Mouse (Mus musculus): ENCODE measurements around the gene Fbxo31.

Fbxo31 gene

DNA sequence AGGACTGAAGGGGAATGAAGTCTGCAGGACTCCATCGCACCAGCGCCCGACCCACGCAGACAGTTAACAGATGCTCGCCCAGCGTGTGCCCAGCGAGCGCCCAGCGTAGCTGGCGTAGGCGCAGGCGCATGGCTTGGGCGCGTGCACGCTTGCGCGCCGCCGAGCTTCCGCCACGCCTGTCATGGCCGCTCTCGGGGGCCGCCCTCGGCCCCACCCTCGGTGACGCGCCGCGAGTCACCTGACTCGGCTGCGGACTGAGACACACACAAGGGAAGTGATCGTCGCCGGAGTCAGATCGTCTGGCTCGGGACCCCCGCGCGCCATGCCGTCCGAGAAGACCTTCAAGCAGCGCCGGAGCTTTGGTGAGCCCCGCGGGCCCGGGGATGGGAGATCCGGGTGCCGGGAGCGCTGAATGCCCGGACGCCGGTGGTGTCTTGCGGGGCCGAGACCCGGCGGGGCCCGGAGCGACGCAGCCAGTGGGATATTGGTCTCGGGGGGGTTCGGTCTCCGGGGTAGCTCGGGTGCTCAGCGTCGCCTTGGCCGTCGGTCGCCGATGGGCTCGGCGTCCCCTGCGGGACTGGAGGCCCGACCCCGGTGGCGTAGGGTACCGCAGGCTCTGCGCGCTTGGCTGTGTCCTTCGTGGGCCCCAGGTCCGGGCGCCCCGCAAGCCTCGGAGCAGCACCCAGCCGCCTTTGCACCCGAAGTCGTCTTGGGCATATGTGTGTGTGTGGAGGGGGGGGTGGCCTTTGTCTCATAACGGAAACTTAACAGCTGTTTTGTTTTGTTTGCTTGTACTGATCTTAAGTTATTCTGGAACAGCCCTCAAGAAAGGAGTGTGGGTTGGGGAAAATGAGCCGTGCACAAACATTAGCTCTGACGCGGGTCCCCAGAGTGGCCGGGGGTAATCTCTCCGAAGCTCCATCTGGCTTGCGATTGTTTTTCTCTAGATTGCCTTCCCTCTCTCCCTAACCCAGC, 11.9 kb upstream of the Fbxo31 start, which contains the start of gene Map1lc3b:
Gene Map1lc3b, plus strand, starts transcription at position 159 of the 975 bp plus-strand sequence.
- ATAC-seq (ENCODE audit: insufficient number of reproducible peaks, low FRiP score, low TSS enrichment), result peak; percentile 67

DNA sequence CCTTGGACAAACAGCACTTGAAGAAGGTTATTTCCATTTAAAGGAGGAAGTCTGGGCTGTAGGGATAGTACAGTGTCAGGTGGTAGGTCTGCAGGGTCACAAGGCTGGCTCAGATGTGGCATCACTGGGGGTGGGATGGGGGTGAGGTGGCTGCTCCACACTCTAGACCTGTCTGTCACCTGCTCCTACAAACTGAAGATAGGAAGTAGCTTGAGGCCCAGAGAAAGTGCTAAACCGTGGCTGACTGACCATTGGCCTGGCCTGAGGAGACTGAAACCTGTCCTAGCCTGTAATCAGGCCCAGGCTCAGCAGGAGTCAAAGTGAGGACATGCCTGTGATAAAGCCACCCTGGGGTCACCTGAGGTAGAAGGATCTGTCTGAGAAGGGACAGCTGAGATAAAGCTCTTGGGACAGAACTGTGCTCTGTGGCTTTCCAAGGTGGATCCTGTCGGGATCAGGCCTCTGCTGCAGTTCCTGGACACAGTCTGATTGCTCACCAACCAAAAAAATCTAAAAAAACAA, 10.7 kb upstream of the Fbxo31 start:
- ATAC-seq (ENCODE audit: insufficient number of reproducible peaks, low FRiP score, low TSS enrichment), result no peak

DNA sequence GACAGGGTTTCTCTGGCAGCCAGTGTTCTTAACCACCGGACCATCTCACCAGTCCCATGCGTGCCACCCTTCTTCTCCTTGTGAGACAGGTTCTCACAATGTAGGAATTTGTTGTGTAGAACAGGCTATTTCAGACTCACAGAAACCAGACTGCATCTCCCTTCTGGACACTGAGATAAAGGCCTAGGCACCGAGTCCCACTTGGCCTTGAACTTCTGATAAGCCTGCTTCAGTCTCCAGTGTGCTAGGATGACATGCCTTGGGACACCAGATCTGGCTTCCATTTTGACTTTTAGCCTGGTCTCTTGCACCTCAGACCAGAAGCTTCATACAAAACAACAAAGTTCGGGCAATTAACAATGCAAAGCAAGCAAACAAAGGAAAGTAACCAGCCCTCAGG, 10.1 kb upstream of the Fbxo31 start:
- no peak for ATAC-seq (ENCODE audit: insufficient number of reproducible peaks, low FRiP score, low TSS enrichment)

DNA sequence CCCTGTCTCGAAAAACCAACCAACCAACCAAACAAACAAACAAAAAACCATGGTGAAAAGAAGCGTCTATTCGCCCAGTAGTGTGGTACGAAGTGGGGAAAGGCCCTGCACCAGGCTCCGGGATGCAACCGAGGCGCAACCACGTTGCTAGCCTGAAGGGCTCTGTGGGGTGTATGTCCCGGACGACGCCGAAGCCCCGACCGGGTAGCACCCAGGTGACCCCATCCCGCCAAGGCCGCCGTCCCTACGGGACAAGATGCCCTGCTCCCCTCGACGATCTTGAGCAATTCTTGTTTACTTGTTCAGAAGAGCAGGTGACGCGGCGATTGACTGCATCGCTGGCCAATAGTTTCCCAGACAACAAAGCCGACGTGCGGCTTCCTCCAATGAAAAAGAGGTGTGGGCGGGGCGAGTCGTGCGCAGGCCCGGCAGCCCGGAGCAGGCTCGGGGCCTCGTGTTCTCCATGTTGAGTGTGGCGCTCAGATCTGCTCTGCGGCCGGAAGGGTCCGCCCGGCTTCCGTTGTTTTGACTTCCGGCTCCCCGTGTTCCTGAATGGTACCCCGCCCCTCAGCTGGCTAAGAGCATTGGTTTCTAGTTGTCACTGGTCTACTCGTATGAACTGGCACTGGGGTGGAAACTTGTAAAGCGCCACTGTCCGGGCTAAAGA, 6.7 kb upstream of the Fbxo31 start:
- peak; percentile 94 for ATAC-seq (ENCODE audit: insufficient number of reproducible peaks, low FRiP score, low TSS enrichment)

DNA sequence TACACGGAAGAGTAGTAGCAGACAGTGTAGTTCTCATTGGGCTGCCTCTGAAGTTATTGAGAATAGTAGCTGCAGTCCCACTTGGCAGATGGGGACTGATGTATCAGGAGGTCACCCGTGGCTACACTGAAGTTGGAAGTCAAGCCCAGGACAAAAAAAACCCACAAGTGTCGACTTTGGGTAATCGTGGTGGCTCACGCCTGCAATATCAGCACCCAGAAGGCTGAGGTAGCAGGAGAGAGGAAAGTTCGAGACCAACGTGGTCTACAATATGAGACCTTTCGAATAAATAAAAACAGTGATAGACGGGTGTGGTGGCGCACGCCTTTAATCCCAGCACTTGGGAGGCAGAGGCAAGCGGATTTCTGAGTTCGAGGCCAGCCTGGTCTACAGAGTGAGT, 6.1 kb upstream of the Fbxo31 start:
- no peak for ATAC-seq (ENCODE audit: insufficient number of reproducible peaks, low FRiP score, low TSS enrichment)

DNA sequence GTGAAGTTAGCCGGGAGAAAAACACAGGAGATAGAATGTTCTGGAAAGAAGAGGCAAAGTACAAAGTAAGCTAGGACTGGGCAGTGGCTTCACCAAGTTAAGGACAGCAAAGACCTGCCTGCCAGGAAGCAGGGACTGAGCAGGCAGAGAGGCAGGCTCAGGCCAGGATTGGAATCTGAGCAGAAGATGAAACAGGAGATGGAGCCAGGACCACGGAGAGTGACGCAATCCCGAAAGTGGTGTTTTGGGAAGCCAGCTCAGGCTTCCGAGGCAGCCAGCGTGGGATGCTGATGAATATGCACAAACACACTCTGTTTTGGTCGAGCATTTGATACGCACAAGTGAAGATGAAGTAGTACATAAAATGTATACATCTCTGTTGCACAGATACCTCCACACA, 5.0 kb upstream of the Fbxo31 start:
- ATAC-seq (ENCODE audit: insufficient number of reproducible peaks, low FRiP score, low TSS enrichment), result no peak

DNA sequence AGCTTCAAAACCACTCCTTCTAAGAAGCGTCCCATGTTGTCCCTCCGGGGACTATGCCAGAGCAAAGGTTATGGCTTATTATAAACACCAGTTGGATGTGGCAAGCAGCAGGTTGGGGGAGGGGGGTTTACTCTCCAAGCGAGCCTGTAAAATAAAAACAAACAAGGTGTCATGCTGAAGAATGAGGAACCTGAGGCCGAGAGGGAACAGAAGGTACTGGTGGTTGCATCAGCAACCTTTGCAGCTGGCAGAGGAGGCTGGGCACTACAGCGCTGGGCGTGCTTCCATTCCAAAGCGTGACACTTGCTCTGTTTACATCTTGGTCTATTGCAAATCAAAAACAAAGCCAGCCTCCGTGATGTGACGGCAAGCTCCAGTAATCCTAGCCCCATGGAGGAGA, 1.9 kb upstream of the Fbxo31 start:
- ATAC-seq (ENCODE audit: insufficient number of reproducible peaks, low FRiP score, low TSS enrichment), result no peak

DNA sequence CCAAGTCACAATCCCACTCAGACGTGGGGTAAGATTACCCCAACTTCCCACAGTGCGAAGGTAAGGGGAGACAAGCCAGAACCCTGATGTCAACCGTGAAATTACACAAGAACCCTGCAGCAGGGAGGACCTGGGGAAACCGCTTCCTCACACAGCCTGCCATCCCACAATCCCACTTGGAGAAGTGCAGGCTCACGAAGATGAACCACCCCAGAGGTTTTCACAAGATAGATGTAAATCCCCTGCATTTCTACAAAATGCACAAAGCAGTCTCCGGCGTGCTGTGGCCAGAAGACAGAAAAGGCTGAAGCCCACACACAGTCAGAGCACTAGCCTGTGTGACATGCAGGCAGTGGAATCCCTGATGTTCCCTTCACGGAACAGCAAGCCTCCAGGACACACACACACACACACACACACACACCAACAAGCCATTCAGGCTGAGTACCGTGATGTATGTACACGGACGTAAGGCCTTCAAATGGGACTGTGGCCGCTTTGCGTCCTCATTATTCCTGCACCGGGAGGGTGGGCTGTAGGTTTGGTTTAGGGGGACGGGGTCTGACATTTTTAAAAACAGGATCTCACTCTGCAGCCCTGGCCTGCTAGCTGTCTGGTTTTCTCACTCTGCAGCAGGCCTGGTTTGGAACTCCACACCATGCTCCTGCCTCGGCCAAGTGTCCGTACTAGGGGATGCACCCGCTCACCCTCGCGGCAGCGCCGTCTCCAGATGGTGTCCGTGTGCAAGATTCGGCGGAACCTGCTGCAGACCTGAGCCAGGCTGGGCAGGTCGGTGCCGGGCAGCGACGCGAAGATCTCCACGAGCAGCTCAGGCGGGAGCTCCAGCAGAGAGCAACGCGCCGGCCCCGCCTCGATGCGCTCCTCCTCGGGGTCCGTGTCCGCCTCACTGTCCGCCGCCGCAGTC, 593 bp downstream of the Fbxo31 start:
- ATAC-seq (ENCODE audit: insufficient number of reproducible peaks, low FRiP score, low TSS enrichment), result peak; percentile 36; the same call in 1 of the 2 replicates

DNA sequence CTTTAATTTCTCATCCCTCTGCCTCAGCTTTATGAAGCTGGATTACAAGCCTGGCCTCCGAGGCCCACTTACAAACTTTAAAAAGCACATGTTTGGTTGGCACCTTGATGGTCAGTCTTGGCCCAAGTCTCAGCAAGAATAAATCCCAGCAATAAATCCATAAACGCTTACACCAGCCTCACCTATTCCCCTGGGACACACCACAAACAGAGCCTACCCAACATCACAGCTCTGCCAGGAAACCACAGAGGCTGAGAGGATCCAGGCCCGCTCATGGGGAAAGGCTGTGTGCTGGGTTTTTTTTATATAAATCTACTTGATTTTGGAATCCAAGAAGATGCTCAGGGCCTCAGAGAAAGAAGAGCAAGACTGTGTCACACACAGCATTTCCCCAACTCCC, 2.9 kb downstream of the Fbxo31 start:
- no peak for ATAC-seq (ENCODE audit: insufficient number of reproducible peaks, low FRiP score, low TSS enrichment)

DNA sequence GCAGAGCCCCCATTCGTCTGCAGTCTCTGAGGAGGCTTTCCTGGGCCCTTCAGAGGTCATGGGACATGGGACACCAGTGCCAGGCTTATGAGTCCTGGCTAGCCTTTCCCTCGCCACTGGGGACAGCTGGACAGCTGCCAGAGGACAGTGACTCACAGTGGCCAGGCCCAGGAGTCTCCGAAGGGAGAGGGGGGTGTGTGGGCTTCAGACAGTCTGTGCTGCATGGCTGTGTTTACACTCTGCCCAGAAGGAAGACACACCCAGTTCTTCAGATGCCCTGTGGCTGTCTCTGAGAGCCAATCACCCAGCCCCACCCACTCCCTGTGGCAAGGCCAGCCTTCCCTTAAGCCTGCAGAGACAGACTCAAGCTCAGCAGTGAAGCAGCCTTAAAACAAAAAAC, 5.3 kb downstream of the Fbxo31 start:
- ATAC-seq (ENCODE audit: insufficient number of reproducible peaks, low FRiP score, low TSS enrichment), result no peak

DNA sequence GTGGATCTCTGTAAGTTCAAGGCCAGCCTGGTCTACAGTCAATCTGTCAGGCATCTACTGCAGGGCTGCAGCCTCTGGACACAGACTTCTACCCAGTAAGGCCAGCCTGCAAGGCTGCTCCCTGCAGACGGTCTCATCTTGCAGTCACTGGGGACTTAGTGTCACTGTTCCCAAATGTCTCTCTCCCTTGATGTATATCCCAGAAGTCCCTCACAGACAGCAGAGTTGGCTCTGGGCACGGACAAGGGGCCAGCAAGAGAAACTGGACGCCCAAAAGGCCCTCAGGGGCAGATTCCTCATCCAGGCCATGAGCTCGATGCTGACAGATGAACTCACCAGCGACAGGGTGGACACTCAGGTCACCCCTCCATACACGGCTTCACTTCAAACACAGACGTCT, 6.5 kb downstream of the Fbxo31 start:
- no peak for ATAC-seq (ENCODE audit: insufficient number of reproducible peaks, low FRiP score, low TSS enrichment)

DNA sequence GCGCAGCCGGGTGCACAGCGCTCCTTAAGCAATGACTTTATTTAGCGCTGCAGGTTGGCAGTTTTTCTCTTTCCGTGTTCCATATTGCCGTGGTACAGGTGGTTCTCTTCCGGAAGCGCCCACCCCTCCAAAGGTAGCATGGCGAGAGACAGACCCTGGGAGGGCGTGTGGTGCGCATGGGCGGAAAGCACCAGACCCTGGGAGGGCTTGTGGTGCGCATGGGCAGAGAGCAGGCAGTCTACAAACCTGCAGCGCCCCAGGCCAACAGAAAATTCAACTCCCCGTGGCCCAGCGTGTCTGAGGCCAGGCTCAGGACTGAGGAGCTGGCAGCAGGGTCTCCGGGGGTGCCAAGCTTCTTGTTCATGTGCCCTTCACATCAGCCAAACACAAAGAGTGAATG, 7.8 kb downstream of the Fbxo31 start:
- no peak for ATAC-seq (ENCODE audit: insufficient number of reproducible peaks, low FRiP score, low TSS enrichment)

DNA sequence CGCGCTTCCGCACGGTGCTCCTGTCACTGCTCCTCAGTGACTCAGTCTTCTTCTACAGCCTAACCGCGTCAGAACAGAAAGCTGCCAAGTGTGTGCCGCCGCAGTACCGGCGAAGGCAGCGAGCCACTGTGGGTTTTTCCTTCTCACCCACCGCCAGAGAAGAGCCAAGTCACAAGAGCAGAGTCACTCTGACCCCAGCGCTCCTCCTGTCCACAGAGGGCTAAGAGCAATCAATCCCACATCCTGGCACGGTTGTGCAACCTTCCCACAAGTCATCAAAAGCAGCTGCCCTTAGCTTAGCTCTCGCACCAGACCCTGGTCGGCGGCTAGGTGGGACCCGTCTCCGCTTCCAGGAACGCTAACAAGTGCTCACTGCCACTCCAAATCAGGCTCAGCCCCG, 8.3 kb downstream of the Fbxo31 start:
- no peak for ATAC-seq (ENCODE audit: insufficient number of reproducible peaks, low FRiP score, low TSS enrichment)

DNA sequence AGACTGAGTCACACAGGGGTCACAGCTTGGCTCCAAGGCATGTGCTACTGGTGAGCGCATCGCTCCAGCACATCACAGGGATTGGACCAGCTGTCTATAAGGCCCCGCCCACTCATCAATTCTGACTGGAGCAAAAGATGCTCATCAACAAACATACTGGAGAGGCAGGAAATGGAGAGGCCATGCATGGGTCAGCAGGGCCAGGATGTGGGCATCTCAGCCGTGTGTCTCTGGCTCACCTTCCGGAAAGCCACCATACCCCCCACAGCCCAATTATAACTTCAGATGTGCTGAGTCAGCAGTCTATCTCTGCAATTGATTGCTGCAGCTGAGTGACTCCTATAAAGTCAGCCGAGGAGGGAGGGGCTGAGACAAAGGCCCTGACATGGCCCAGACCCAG, 10.3 kb downstream of the Fbxo31 start:
- no peak for ATAC-seq (ENCODE audit: insufficient number of reproducible peaks, low FRiP score, low TSS enrichment)

DNA sequence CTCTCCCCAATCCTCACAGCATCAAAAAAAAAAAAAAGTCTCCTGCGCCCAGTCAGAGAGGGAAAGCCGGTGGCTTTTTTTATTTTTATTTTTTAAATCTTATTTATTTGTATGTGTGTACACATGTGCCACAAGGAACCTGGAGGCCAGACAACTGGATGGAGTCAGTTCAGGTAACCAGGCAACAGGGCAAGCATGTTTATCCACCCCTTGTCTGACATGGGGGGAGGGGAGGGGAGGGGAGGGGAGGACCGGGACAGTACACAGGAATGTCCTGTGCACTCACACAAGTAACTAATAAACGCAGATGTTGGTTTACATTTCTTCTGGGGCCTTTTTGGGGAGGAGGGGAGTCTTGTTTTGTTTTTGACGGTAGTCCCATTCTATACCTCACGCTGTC, 14.9 kb downstream of the Fbxo31 start:
- no peak for ATAC-seq (ENCODE audit: insufficient number of reproducible peaks, low FRiP score, low TSS enrichment)

DNA sequence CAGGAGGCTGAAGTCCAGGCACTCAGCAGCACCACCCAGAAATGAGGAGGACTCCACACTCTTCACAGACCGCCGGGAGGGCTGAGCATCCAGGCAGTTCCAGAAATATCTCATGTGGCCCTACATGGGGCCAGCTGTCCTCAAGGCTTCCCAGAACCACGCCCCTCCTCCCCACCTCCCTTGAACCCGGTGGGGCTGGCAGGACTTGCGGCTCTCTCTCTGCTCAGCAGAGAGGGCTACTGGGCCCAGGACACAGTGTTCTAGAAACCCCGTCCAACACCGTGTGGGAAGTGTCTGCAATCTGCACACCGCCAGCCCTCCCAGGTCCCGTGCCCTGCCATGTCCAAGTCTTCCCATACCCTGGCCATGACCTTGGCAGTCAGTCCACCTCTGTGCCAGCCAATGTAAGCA, 15.7 kb downstream of the Fbxo31 start:
- peak; percentile 60; the same call in 1 of the 2 replicates for ATAC-seq (ENCODE audit: insufficient number of reproducible peaks, low FRiP score, low TSS enrichment)

DNA sequence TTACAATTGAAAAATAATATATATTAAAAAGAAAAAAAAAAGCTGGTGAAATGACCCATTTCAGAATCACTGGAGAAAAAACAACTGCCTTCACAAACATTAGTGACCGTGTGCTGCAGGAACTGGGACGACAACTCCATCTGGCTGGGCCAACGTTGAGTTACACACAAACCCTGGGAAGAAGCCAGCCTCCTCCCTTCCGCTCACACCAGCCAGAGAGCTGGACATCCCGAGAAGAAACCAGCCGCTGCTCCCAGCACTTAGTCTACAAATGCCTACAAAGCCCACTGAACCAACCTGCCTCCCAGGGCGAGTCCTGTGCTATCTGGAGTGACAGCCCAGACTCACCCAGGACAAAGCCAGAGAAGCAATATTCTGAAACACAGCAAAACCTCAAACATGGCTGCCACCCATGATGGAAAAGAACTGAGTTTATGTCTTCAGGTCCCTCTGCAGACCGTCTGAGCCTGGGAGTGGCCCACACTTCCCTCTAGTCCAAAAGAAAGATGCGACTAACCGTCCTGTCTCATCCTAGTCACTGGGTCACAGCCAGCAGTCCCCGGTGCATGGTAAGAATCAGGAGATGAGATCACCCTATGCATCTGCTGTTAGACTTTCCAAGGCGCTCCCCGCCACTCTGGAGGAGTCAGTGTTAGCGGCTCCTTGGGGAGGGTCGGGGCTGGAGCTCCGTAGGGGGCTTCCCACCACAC, 16.8 kb downstream of the Fbxo31 start:
- ATAC-seq (ENCODE audit: insufficient number of reproducible peaks, low FRiP score, low TSS enrichment), result no peak

DNA sequence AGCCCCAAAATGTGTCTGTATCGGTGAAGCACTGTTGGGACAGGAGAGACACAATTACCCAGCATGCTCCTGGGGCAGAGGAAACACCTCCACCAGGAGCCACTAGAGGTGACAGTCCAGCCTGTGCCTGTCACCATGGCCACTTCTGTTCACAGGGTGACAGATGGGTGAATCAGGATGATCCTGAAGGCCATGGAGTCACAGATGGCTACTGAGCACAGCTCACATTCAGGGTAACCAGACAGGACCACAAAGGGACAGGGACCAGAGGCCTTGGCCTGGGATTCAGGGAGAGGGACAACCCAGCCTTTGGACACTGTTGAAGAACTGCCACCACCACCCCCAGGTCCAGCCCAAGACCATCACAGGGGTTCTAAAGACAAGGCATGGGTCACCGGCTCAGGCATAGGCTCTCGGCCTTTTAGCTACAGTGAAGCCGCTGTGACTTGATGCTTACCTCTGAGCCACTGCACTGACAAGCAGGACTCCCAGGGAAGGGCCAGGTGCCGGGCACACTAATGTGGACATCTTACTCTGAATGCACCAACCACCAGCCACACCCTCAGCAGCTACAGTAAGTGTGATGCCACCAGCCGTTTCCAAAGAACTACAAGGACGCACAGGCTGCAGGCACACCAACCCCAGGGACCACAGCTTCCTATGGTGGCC, 18.0 kb downstream of the Fbxo31 start:
- ATAC-seq (ENCODE audit: insufficient number of reproducible peaks, low FRiP score, low TSS enrichment), result no peak

DNA sequence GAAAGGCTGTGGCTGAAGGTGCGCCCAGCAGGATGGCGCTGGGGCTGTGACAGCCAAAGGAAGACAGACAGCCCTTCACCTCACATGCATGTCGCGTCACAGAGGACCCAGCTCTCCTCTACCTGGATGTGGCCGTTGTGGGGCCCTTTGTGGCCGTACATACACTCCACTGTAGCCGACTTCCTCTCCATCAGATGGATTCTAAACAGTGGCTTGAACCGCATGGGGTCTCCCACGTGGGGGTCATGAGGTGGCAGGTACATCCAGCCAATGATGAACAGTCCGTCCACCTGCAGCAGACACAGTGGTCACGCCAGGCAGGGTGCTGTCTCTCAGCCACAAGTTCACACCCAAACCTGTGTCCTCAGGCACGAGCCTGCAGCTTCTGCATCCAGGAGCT, 18.8 kb downstream of the Fbxo31 start:
- ATAC-seq (ENCODE audit: insufficient number of reproducible peaks, low FRiP score, low TSS enrichment), result no peak
